Mouse (Mus musculus) olfactory bulb, adult 2 months (tissue): ENCODE results near the gene Lbx2.

Experiments
- CTCF ChIP-seq: fragments of 200-500 bp; IDR thresholded peaks from 2 replicates; pipeline ENCODE4 v1.5.1; 2012; ENCODE audit warnings: low read depth, mild to moderate bottlenecking, low read length, moderate library complexity; ENCODE audit not compliant: insufficient read depth
- POLR2A ChIP-seq: fragments of 200-500 bp; IDR thresholded peaks from 2 replicates; pipeline ENCODE4 v1.6.1; 2012; ENCODE audit warnings: mild to moderate bottlenecking, low read depth, low read length, moderate library complexity; ENCODE audit not compliant: insufficient read depth

- no peak for TF ChIP-seq POLR2A
- TF ChIP-seq CTCF = peak; percentile 15; the same call in 1 of the 2 replicates
Measured at GRCm38 (mm10) chr6:83054871-83055431, 31.2 kb upstream of the Lbx2 start, which contains the start of gene Htra2.
